Mouse (Mus musculus) cerebellum, adult 2 months (tissue): ENCODE measurements around the gene Cbx1.

ENCODE experiments used
- CTCF ChIP-seq: fragments of 200-500 bp; IDR thresholded peaks from 2 replicates; pipeline ENCODE4 v1.5.1; 2011; ENCODE audit warnings: low read depth, mild to moderate bottlenecking, control low read depth, low read length, moderate library complexity, borderline replicate concordance; ENCODE audit not compliant: insufficient read depth
- POLR2A ChIP-seq: fragments of 200-500 bp; IDR thresholded peaks from 2 replicates; pipeline ENCODE4 v1.6.1; 2011; ENCODE audit warnings: low read length, control low read depth, borderline replicate concordance; ENCODE audit not compliant: insufficient read depth

DNA sequence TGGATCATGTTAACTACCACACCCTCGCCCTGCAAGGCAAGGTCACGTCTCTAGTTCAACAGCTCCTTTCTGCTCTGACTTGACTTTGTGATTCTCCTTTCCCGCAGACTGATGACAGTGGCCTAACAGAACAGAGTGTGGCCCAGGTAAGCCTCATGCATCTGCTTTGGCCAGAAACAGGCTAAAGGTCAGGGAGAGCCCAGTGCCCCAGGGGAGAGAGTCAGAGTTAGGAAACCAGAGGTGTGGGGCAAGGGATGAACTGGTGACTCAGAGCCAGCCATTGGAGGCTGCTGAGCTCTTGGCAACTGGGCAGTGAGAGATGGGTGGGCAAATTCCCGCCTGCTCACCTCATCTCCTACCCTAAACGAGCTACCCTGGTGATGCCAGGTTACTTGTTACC, 68.5 kb downstream of the Cbx1 start:
- TF ChIP-seq CTCF (no peak), POLR2A (no peak)
